Mouse (Mus musculus): ENCODE measurements around the gene Cldn19. TPM values are rescaled to one million over a fixed set of nuclear protein-coding genes. Genes with fewer than 3 reads are reported as not detected.

The Cldn19 gene
- polyA plus RNA-seq, 2 experiments, result 0.38 to 0.91 TPM

GRCm38 (mm10) chr4:119292771-119293573 lies 37.8 kb downstream of the Cldn19 start:
- Histone ChIP-seq H3K9me3 (ENCODE audit: control insufficient read depth, low read length) (no peaks in the 10 kb centered on the region), H3K9ac (ENCODE audit: low read depth, low read length, severe bottlenecking) (peak overlapping the region; percentile 87), H3K27ac (replicated peaks; ENCODE audit: low read depth, low read length) (peak overlapping the region; percentile 3; the same call in 1 of the 2 replicates), H3K4me2 (replicated peaks; ENCODE audit: low read depth, low read length, severe bottlenecking) (peak overlapping the region; percentile 71), H3K4me3 (replicated peaks; ENCODE audit: low read length) (peak overlapping the region; percentile 84), H3K27me3 (ENCODE audit: control insufficient read depth, insufficient read depth, low read length) (no peaks in the 10 kb centered on the region), H3K4me1 (ENCODE audit: control insufficient read depth, insufficient read depth, low read length) (peaks cover 14% of the 10 kb centered on the region), H3K36me3 (ENCODE audit: control insufficient read depth, insufficient read depth, low read length) (peaks cover 17% of the 10 kb centered on the region)
- TF ChIP-seq POLR2A (IDR thresholded peaks at IDR 0.05; ENCODE audit: borderline replicate concordance, extremely low read depth, insufficient read depth, insufficient read length), result no peak
- WGBS, result 1% methylated on average over 24 of the region's 24 CpGs
- DNase-seq (ENCODE audit: low spot score) (peak; percentile 81), ATAC-seq (ENCODE audit: low FRiP score, low read depth) (no peak)

- Histone ChIP-seq H3K9ac (ENCODE audit: low read depth, low read length, severe bottlenecking) (peak overlapping the region; percentile 87), H3K4me1 (ENCODE audit: control insufficient read depth, insufficient read depth, low read length) (peaks cover 14% of the 10 kb centered on the region), H3K4me3 (replicated peaks; ENCODE audit: low read length) (peak overlapping the region; percentile 84), H3K36me3 (ENCODE audit: control insufficient read depth, insufficient read depth, low read length) (peaks cover 17% of the 10 kb centered on the region), H3K27ac (replicated peaks; ENCODE audit: low read depth, low read length) (peak overlapping the region; percentile 79), H3K4me2 (replicated peaks; ENCODE audit: low read depth, low read length, severe bottlenecking) (peak overlapping the region; percentile 71), H3K27me3 (ENCODE audit: control insufficient read depth, insufficient read depth, low read length) (no peaks in the 10 kb centered on the region), H3K9me3 (ENCODE audit: control insufficient read depth, low read length) (no peaks in the 10 kb centered on the region)
- WGBS, result 0% methylated on average over 50 of the region's 80 CpGs
- TF ChIP-seq POLR2A (IDR thresholded peaks at IDR 0.05; ENCODE audit: borderline replicate concordance, extremely low read depth, insufficient read depth, insufficient read length), result no peak
- ATAC-seq (ENCODE audit: low FRiP score, low read depth), result peak; percentile 16
- DNase-seq (ENCODE audit: low spot score), result peak; percentile 3
These were observed 38.5 kb downstream of the Cldn19 start for GRCm38 (mm10) chr4:119293574-119294258.

- Histone ChIP-seq H3K27ac (replicated peaks; ENCODE audit: low read depth, low read length) (peak within 1 kb of the TSS; percentile 86), H3K4me2 (replicated peaks; ENCODE audit: low read depth, low read length, severe bottlenecking) (peak within 1 kb of the TSS; percentile 71), H3K4me1 (ENCODE audit: control insufficient read depth, insufficient read depth, low read length) (peaks cover 14% of the 10 kb centered on the region), H3K27me3 (ENCODE audit: control insufficient read depth, insufficient read depth, low read length) (no peaks in the 10 kb centered on the region), H3K9me3 (ENCODE audit: control insufficient read depth, low read length) (no peaks in the 10 kb centered on the region), H3K4me3 (replicated peaks; ENCODE audit: low read length) (peak within 1 kb of the TSS; percentile 84), H3K9ac (ENCODE audit: low read depth, low read length, severe bottlenecking) (peak within 1 kb of the TSS; percentile 87), H3K36me3 (ENCODE audit: control insufficient read depth, insufficient read depth, low read length) (peaks cover 12% of the 10 kb centered on the region)
- TF ChIP-seq POLR2A (IDR thresholded peaks at IDR 0.05; ENCODE audit: borderline replicate concordance, extremely low read depth, insufficient read depth, insufficient read length), result peak; percentile 89; the same call in 1 of the 2 replicates
- WGBS, result under 1% methylated on average over 45 of the region's 61 CpGs
- peak; percentile 99 for DNase-seq (ENCODE audit: low spot score)
- peak; percentile 99 for ATAC-seq (ENCODE audit: low FRiP score, low read depth)
These were observed 39.4 kb downstream of the Cldn19 start, which contains the start of gene Ybx1 for GRCm38 (mm10) chr4:119294415-119295133. Gene Ybx1, minus strand, starts transcription at chr4:119294604.

- Histone ChIP-seq H3K27ac (replicated peaks; ENCODE audit: low read depth, low read length) (peak overlapping the region; percentile 86), H3K9ac (ENCODE audit: low read depth, low read length, severe bottlenecking) (peak overlapping the region; percentile 87), H3K4me2 (replicated peaks; ENCODE audit: low read depth, low read length, severe bottlenecking) (peak overlapping the region; percentile 59), H3K4me3 (replicated peaks; ENCODE audit: low read length) (peak overlapping the region; percentile 84), H3K36me3 (ENCODE audit: control insufficient read depth, insufficient read depth, low read length) (peaks cover 12% of the 10 kb centered on the region), H3K27me3 (ENCODE audit: control insufficient read depth, insufficient read depth, low read length) (no peaks in the 10 kb centered on the region), H3K9me3 (ENCODE audit: control insufficient read depth, low read length) (no peaks in the 10 kb centered on the region), H3K4me1 (ENCODE audit: control insufficient read depth, insufficient read depth, low read length) (peaks cover 14% of the 10 kb centered on the region)
- ATAC-seq (ENCODE audit: low FRiP score, low read depth) (no peak), DNase-seq (ENCODE audit: low spot score) (no peak)
- 7% methylated on average over 6 of the region's 6 CpGs for WGBS
- TF ChIP-seq POLR2A (IDR thresholded peaks at IDR 0.05; ENCODE audit: borderline replicate concordance, extremely low read depth, insufficient read depth, insufficient read length), result no peak
These were observed 39.9 kb downstream of the Cldn19 start for GRCm38 (mm10) chr4:119295134-119295453.

GRCm38 (mm10) chr4:119297361-119297760 lies 42.1 kb downstream of the Cldn19 start:
- WGBS, result 42% methylated on average over 2 of the region's 2 CpGs
- Histone ChIP-seq H3K27ac (replicated peaks; ENCODE audit: low read depth, low read length) (no peak overlapping the region), H3K36me3 (ENCODE audit: control insufficient read depth, insufficient read depth, low read length) (no peaks in the 10 kb centered on the region), H3K4me3 (replicated peaks; ENCODE audit: low read length) (no peak overlapping the region), H3K4me2 (replicated peaks; ENCODE audit: low read depth, low read length, severe bottlenecking) (no peak overlapping the region), H3K27me3 (ENCODE audit: control insufficient read depth, insufficient read depth, low read length) (no peaks in the 10 kb centered on the region), H3K9me3 (ENCODE audit: control insufficient read depth, low read length) (no peaks in the 10 kb centered on the region), H3K4me1 (ENCODE audit: control insufficient read depth, insufficient read depth, low read length) (peaks cover 8% of the 10 kb centered on the region), H3K9ac (ENCODE audit: low read depth, low read length, severe bottlenecking) (no peak overlapping the region)
- DNase-seq (ENCODE audit: low spot score), result no peak
- TF ChIP-seq POLR2A (IDR thresholded peaks at IDR 0.05; ENCODE audit: borderline replicate concordance, extremely low read depth, insufficient read depth, insufficient read length), result no peak
- no peak for ATAC-seq (ENCODE audit: low FRiP score, low read depth)

Measured in limb, embryonic 14.5 days (tissue).